Mouse (Mus musculus) MEL (cell line): Measurements from ENCODE around the gene Ptpn14. TPM values are rescaled to one million over a fixed set of nuclear protein-coding genes. Genes with fewer than 3 reads are reported as not detected.

ENCODE experiments used
- DNase-seq: peaks from one replicate; pipeline ENCODE4 v3.0.0; 2011; ENCODE audit warnings: low read depth, low spot score
- H3K27ac ChIP-seq: 2 replicates; pipeline ENCODE4 v1.5.1; 2012; ENCODE audit warnings: low read depth, mild to moderate bottlenecking, control low read depth, low read length, moderate library complexity; ENCODE audit not compliant: control insufficient read depth
- H3K27me3 ChIP-seq, 2 experiments: fragments of 150-350 bp in 1 of 2; sonication (generic) in 1 of 2; 2 replicates each; pipeline ENCODE4 v1.6.1; 2012; ENCODE audit warnings: low read length in 2 of 2, mild to moderate bottlenecking in 2 of 2, improper control_type of control experiment in 1 of 2, moderate library complexity in 1 of 2; ENCODE audit not compliant: insufficient read depth in 2 of 2, control insufficient read depth in 1 of 2
- H3K36me3 ChIP-seq, 2 experiments: 2 replicates each; pipeline ENCODE4 v1.6.1; 2012 to 2014; ENCODE audit warnings: low read length in 2 of 2, improper control_type of control experiment in 1 of 2, inconsistent platforms in 1 of 2, mild to moderate bottlenecking in 1 of 2; ENCODE audit not compliant: insufficient read depth in 2 of 2, control insufficient read depth in 1 of 2
- H3K4me1 ChIP-seq, 2 experiments: fragments of 150-350 bp in 1 of 2; sonication (generic) in 1 of 2; 2 replicates each; pipeline ENCODE4 v1.6.1; 2012; ENCODE audit warnings: low read length in 2 of 2, improper control_type of control experiment in 1 of 2, mild to moderate bottlenecking in 1 of 2; ENCODE audit not compliant: insufficient read depth in 2 of 2, control insufficient read depth in 1 of 2
- H3K4me3 ChIP-seq, 2 experiments: fragments of 150-350 bp in 1 of 2; sonication (generic) in 1 of 2; 2 replicates each; pipeline ENCODE4 v1.5.1; 2012; ENCODE audit warnings: low read depth in 2 of 2, low read length in 2 of 2, mild to moderate bottlenecking in 2 of 2, moderate library complexity in 2 of 2, control low read depth in 1 of 2, improper control_type of control experiment in 1 of 2; ENCODE audit not compliant: control insufficient read depth in 1 of 2, insufficient read depth in 1 of 2
- H3K79me2 ChIP-seq: 2 replicates; pipeline ENCODE4 v1.6.1; 2012; ENCODE audit warnings: mild to moderate bottlenecking, low read length, moderate library complexity; ENCODE audit not compliant: control insufficient read depth, poor library complexity, insufficient read depth
- H3K9ac ChIP-seq: 2 replicates; pipeline ENCODE4 v1.6.1; 2012; ENCODE audit warnings: low read depth, mild to moderate bottlenecking, control low read depth, low read length, moderate library complexity; ENCODE audit not compliant: control insufficient read depth, poor library complexity, severe bottlenecking
- H3K9me3 ChIP-seq: fragments of 150-350 bp; sonication (generic); replicated peaks from 2 replicates; pipeline ENCODE4 v1.6.1; 2012; ENCODE audit warnings: mild to moderate bottlenecking, low read length, improper control_type of control experiment, moderate library complexity; ENCODE audit not compliant: insufficient read depth
- BHLHE40 ChIP-seq: IDR thresholded peaks from 2 replicates; pipeline ENCODE4 v1.6.1; 2012; ENCODE audit warnings: low read depth, mild to moderate bottlenecking, inconsistent platforms, low read length, improper control_type of control experiment, borderline replicate concordance
- CHD1 ChIP-seq: IDR thresholded peaks from 2 replicates; pipeline ENCODE4 v1.6.1; 2012; ENCODE audit warnings: low read depth, mild to moderate bottlenecking, inconsistent platforms, low read length, improper control_type of control experiment
- CTCF ChIP-seq, 3 experiments: IDR thresholded peaks in 2 of 3; conservative IDR thresholded peaks in 1 of 3; 2 replicates each; pipeline ENCODE4 v1.5.1; 2011 to 2012; ENCODE audit warnings: low read length in 3 of 3, low read depth in 2 of 3, mild to moderate bottlenecking in 2 of 3, improper control_type of control experiment in 1 of 3, inconsistent platforms in 1 of 3, mixed read lengths in 1 of 3, moderate library complexity in 1 of 3; ENCODE audit not compliant: control insufficient read depth in 1 of 3, insufficient read depth in 1 of 3, poor library complexity in 1 of 3, severe bottlenecking in 1 of 3
- GABPA ChIP-seq: IDR thresholded peaks from 2 replicates; pipeline ENCODE4 v1.6.1; 2012; ENCODE audit warnings: low read depth, mild to moderate bottlenecking, inconsistent platforms, low read length, improper control_type of control experiment, moderate library complexity
- HCFC1 ChIP-seq: IDR thresholded peaks from 2 replicates; pipeline ENCODE4 v1.6.1; 2012; ENCODE audit warnings: low read depth, mild to moderate bottlenecking, inconsistent platforms, low read length, improper control_type of control experiment, moderate library complexity
- MAZ ChIP-seq: IDR thresholded peaks from 2 replicates; pipeline ENCODE4 v1.6.1; 2012; ENCODE audit warnings: low read depth, mild to moderate bottlenecking, inconsistent platforms, low read length, improper control_type of control experiment
- MEF2A ChIP-seq: IDR thresholded peaks from 2 replicates; pipeline ENCODE4 v1.6.1; 2014; ENCODE audit warnings: low read depth, mild to moderate bottlenecking, inconsistent platforms, low read length, improper control_type of control experiment; ENCODE audit not compliant: poor library complexity, insufficient replicate concordance, severe bottlenecking; ENCODE audit errors: extremely low read depth
- MXI1 ChIP-seq: IDR thresholded peaks from 2 replicates; pipeline ENCODE4 v1.6.1; 2011; ENCODE audit warnings: mild to moderate bottlenecking, low read depth, low read length, improper control_type of control experiment
- MYB ChIP-seq: IDR thresholded peaks from 2 replicates; pipeline ENCODE4 v1.6.1; 2011; ENCODE audit warnings: mild to moderate bottlenecking, low read depth, low read length, improper control_type of control experiment
- NRF1 ChIP-seq: IDR thresholded peaks from 2 replicates; pipeline ENCODE4 v1.6.1; 2014; ENCODE audit warnings: low read depth, mild to moderate bottlenecking, inconsistent platforms, low read length, improper control_type of control experiment, moderate library complexity; ENCODE audit not compliant: poor library complexity, insufficient read depth, severe bottlenecking
- POLR2AphosphoS2 ChIP-seq: IDR thresholded peaks from 2 replicates; pipeline ENCODE4 v1.6.1; 2011; ENCODE audit warnings: low read length, improper control_type of control experiment
- RCOR1 ChIP-seq: IDR thresholded peaks from 2 replicates; pipeline ENCODE4 v1.6.1; 2012; ENCODE audit warnings: low read depth, mild to moderate bottlenecking, inconsistent platforms, low read length, improper control_type of control experiment
- SIN3A ChIP-seq: IDR thresholded peaks from 2 replicates; pipeline ENCODE4 v1.6.1; 2012; ENCODE audit warnings: low read length, improper control_type of control experiment, inconsistent platforms
- SMC3 ChIP-seq: IDR thresholded peaks from 2 replicates; pipeline ENCODE4 v1.6.1; 2011; ENCODE audit warnings: low read depth, low read length, improper control_type of control experiment
- TBP ChIP-seq: IDR thresholded peaks from 2 replicates; pipeline ENCODE4 v1.8.0; 2011; ENCODE audit warnings: low read depth, low read length, improper control_type of control experiment
- TCF12 ChIP-seq: IDR thresholded peaks from 2 replicates; pipeline ENCODE4 v1.6.1; 2014; ENCODE audit warnings: low read depth, mild to moderate bottlenecking, inconsistent platforms, low read length, improper control_type of control experiment, moderate library complexity
- UBTF ChIP-seq: IDR thresholded peaks from 2 replicates; pipeline ENCODE4 v1.6.1; 2012; ENCODE audit warnings: low read depth, mild to moderate bottlenecking, inconsistent platforms, low read length, improper control_type of control experiment, moderate library complexity, borderline replicate concordance; ENCODE audit not compliant: insufficient read depth
- ZC3H11A ChIP-seq: IDR thresholded peaks from 2 replicates; pipeline ENCODE4 v1.6.1; 2012; ENCODE audit warnings: low read depth, mild to moderate bottlenecking, inconsistent platforms, low read length, improper control_type of control experiment
- polyA plus RNA-seq, 2 experiments: library from polyadenylated mRNA; stranded (reverse) in 1 of 2; unstranded in 1 of 2; fragments of >175 nt in 1 of 2; fragments of >200 nt in 1 of 2; gene quantifications; 2 replicates each; pipeline versions ENCODE4 v1.2.1 to v1.2.4; 2012; ENCODE audit warnings: low replicate concordance in 2 of 2, low read depth in 1 of 2; ENCODE audit not compliant: insufficient read length in 2 of 2, insufficient read depth in 1 of 2, missing spikeins in 1 of 2
- total RNA-seq: library from RNA; depleted of rRNA; stranded (reverse); fragments of 300-350 nt; gene quantifications from 2 replicates; pipeline ENCODE4 v1.2.3, GENCODE M21; 2012

Ptpn14 gene
- total and polyA plus RNA-seq, 3 experiments, result 0.62 to 1.0 TPM; not detected in 1

DNA sequence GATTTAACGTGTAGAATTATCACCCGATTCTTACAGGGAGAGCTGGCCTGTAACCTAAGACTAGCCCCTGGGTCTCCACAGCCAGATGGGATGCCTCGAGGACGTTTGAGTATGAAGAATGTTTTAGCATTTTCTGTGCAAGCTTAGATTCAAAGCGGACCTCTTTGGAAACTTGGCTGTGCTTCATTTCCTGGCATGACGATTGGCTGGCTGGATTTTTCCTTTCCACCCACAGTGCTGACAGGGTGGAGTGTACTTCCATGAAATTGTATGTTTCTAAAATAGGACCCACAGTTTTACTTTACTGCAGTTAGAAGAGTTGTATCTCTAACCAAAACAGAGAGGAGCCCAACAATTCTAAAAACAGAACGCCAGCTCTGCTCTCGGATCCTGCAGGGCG is 89.7 kb downstream of the Ptpn14 start:
- Histone ChIP-seq H3K4me1 (no peaks in the 10 kb centered on the region), H3K9me3 (no peaks in the 10 kb centered on the region), H3K36me3 (no peaks in the 10 kb centered on the region), H3K4me3 (no peak overlapping the region), H3K27me3 (no peaks in the 10 kb centered on the region), H3K27ac (no peak overlapping the region), H3K9ac (no peak overlapping the region), H3K79me2 (no peaks in the 10 kb centered on the region)
- no peak for DNase-seq
- TF ChIP-seq TBP (no peak), UBTF (no peak), CTCF (IDR thresholded peaks at IDR 0.05 in 2 of 3, conservative IDR thresholded peaks at IDR 0.05 in 1 of 3; ENCODE audit: control insufficient read depth in 1 of 3, insufficient read depth in 1 of 3, low read depth in 2 of 3, low read length in 3 of 3, poor library complexity in 1 of 3, severe bottlenecking in 1 of 3) (no peak), TCF12 (no peak), NRF1 (no peak), SMC3 (no peak), MYB (no peak), MXI1 (no peak), ZC3H11A (no peak)

DNA sequence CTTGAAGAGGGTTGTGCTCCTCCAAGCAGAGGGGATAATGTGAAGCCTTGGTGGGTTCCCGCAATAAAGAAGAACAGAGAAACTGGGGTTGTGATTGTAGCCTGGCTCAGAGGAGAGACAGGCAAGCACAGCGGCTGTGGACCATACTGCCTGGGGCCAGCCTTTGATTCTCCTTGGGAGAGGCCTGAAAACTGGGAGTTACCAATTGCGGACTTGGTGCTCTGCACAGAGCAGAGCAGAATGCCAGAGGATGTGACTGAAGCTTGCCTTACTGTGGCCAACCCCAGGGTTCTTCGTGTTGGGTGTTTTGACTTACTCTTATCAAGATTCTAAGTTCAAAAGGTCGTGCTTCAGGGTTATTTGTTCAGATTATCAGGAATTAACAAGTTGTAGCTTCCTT is 92.0 kb downstream of the Ptpn14 start:
- no peak for DNase-seq
- Histone ChIP-seq H3K79me2 (no peaks in the 10 kb centered on the region), H3K27ac (no peak overlapping the region), H3K4me3 (no peak overlapping the region), H3K36me3 (no peaks in the 10 kb centered on the region), H3K9ac (no peak overlapping the region), H3K27me3 (no peaks in the 10 kb centered on the region)
- TF ChIP-seq TCF12 (no peak), POLR2AphosphoS2 (no peak), HCFC1 (no peak), MAZ (no peak), BHLHE40 (no peak), ZC3H11A (no peak)
- TF ChIP-seq, all 39 proteins: peak for 0
- Histone ChIP-seq H3K9me3 (no peaks in the 10 kb centered on the region), H3K4me1 (no peaks in the 10 kb centered on the region)

DNA sequence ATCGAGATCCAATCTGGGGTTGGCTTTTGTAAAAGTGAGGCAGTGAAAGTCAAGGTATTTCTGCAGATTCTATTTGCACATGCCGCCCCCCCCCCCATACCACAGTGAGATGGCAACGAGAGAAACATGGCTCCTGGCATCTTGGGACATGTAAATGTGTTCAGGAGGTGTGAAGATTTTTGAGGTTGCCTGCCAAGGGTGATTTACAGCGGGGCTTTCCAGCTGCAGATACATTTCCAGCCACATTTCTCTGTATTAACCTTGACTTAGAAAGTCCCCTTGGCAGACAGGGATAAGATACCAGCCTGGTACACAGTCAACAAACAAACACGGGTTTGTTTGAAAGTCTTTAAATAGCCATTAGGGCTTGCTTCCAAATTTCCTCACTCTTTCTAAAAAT is 96.4 kb downstream of the Ptpn14 start:
- H3K4me3 ChIP-seq, result no peak overlapping the region
- no peaks in the 10 kb centered on the region for H3K79me2 ChIP-seq
- no peak overlapping the region for H3K9ac ChIP-seq
- H3K36me3 ChIP-seq, result no peaks in the 10 kb centered on the region
- H3K4me1 ChIP-seq, result no peaks in the 10 kb centered on the region
- TF ChIP-seq CHD1, result no peak
- TF ChIP-seq SIN3A, result no peak
- TF ChIP-seq HCFC1, result no peak
- TF ChIP-seq RCOR1, result no peak
- no peak for TF ChIP-seq MEF2A
- no peak for TF ChIP-seq GABPA
- no peak for TF ChIP-seq TCF12
- TF ChIP-seq, all 39 proteins: peak for 0
- DNase-seq, result no peak
- Histone ChIP-seq H3K27ac (no peak overlapping the region), H3K9me3 (no peaks in the 10 kb centered on the region), H3K27me3 (no peaks in the 10 kb centered on the region)
